11 mouse cellular contexts compared by ENCODE assay signal in genomic region chr7:109269046-109269445, GRCm38 (mm10).
DNase-seq lines count a peak whose midpoint lies in the region; ATAC-seq and TF ChIP-seq lines count a peak whose summit lies in the region.
"Had no signal": no experiment of that assay in that cellular context is flagged by ENCODE, and none has a peak within 500 bp of the region (broad histone marks: within the 10 kb centered on the region; RNA-seq: fewer than 3 reads in every experiment).

No protein-coding gene starts in this region.

- H3K27me3 ChIP-seq in forebrain, embryonic 11.5 days (ENCODE audit: control insufficient read depth, insufficient read depth, low read length), result no peaks in the 10 kb centered on the region; the same call in none of the 2 replicates
- no peaks in the 10 kb centered on the region for H3K27me3 ChIP-seq in forebrain, postnatal 0 days (ENCODE audit: insufficient read depth, low read length)
- H3K27me3 ChIP-seq in midbrain, embryonic 10.5 days (ENCODE audit: low read depth, poor library complexity, severe bottlenecking), result no peaks in the 10 kb centered on the region
- no peaks in the 10 kb centered on the region for H3K27me3 ChIP-seq in midbrain, embryonic 11.5 days (ENCODE audit: control insufficient read depth, insufficient read depth, low read length)

- H3K4me3 ChIP-seq in forebrain, embryonic 11.5 days (ENCODE audit: low read depth, low read length), result no peak overlapping the region
- H3K4me3 ChIP-seq in forebrain, postnatal 0 days (ENCODE audit: low read depth, low read length), result no peak overlapping the region
- no peak overlapping the region for H3K4me3 ChIP-seq in midbrain, embryonic 10.5 days
- H3K4me3 ChIP-seq in midbrain, embryonic 11.5 days (ENCODE audit: low read depth, low read length), result no peak overlapping the region
- H3K4me3 ChIP-seq: heart, embryonic 13.5 days had no signal

- DNase-seq in forebrain, embryonic 11.5 days (ENCODE audit: low spot score), result peak; percentile 41
- no peak for DNase-seq in forebrain, postnatal 0 days
- DNase-seq in midbrain, embryonic 10.5 days (ENCODE audit: low spot score), result no peak
- DNase-seq in midbrain, embryonic 11.5 days (ENCODE audit: low spot score, missing footprints), result no peak
- peak; percentile 38 to 59 for DNase-seq in cerebellum, postnatal 25 days
- peak; percentile 52 to 66 for DNase-seq in kidney, postnatal 25 days
- no peak for DNase-seq in spleen, adult 18-20 months
- DNase-seq in urinary bladder, postnatal 36 days (ENCODE audit: low spot score in 2 of 2), result no peak
- DNase-seq: liver had no signal

- no peaks in the 10 kb centered on the region for H3K9me3 ChIP-seq in forebrain, embryonic 11.5 days (ENCODE audit: control insufficient read depth, low read length)
- no peaks in the 10 kb centered on the region for H3K9me3 ChIP-seq in forebrain, postnatal 0 days (ENCODE audit: low read length)
- H3K9me3 ChIP-seq in midbrain, embryonic 10.5 days (replicated peaks), result no peaks in the 10 kb centered on the region
- no peaks in the 10 kb centered on the region for H3K9me3 ChIP-seq in midbrain, embryonic 11.5 days (ENCODE audit: control insufficient read depth, low read length)
- H3K9me3 ChIP-seq: heart, embryonic 13.5 days had no signal

- H3K36me3 ChIP-seq in forebrain, embryonic 11.5 days (ENCODE audit: control insufficient read depth, insufficient read depth, low read length), result no peaks in the 10 kb centered on the region
- H3K36me3 ChIP-seq in forebrain, postnatal 0 days (ENCODE audit: insufficient read depth), result no peaks in the 10 kb centered on the region
- H3K36me3 ChIP-seq in midbrain, embryonic 10.5 days, result no peaks in the 10 kb centered on the region
- no peaks in the 10 kb centered on the region for H3K36me3 ChIP-seq in midbrain, embryonic 11.5 days (ENCODE audit: control insufficient read depth, insufficient read depth, low read length)
- H3K36me3 ChIP-seq: heart, embryonic 13.5 days had no signal

- H3K9ac ChIP-seq in forebrain, embryonic 11.5 days (ENCODE audit: low read length), result no peak overlapping the region
- no peak overlapping the region for H3K9ac ChIP-seq in forebrain, postnatal 0 days
- H3K9ac ChIP-seq in midbrain, embryonic 11.5 days (ENCODE audit: low read length), result no peak overlapping the region
- H3K9ac ChIP-seq: heart, embryonic 13.5 days had no signal

- H3K4me1 ChIP-seq in forebrain, embryonic 11.5 days (replicated peaks; ENCODE audit: control insufficient read depth, insufficient read depth, low read length), result no peaks in the 10 kb centered on the region; the same call in 1 of the 2 replicates
- H3K4me1 ChIP-seq in forebrain, postnatal 0 days (ENCODE audit: insufficient read depth), result no peaks in the 10 kb centered on the region
- peaks cover 6% of the 10 kb centered on the region; the same call in 1 of the 2 replicates for H3K4me1 ChIP-seq in midbrain, embryonic 10.5 days
- no peaks in the 10 kb centered on the region for H3K4me1 ChIP-seq in midbrain, embryonic 11.5 days (ENCODE audit: control insufficient read depth, insufficient read depth, low read length)
- H3K4me1 ChIP-seq: heart, embryonic 13.5 days had no signal

- ATAC-seq in forebrain, embryonic 11.5 days (replicated peaks; ENCODE audit: low FRiP score), result no peak
- no peak; the same call in 1 of the 2 replicates for ATAC-seq in forebrain, postnatal 0 days
- no peak for ATAC-seq in midbrain, embryonic 11.5 days (ENCODE audit: low FRiP score)

- no peak overlapping the region for H3K27ac ChIP-seq in forebrain, embryonic 11.5 days (ENCODE audit: low read depth, low read length)
- no peak overlapping the region for H3K27ac ChIP-seq in forebrain, postnatal 0 days (ENCODE audit: low read depth, low read length)
- H3K27ac ChIP-seq in midbrain, embryonic 10.5 days (replicated peaks), result 0 out of 2 replicates have a peak overlapping the region, but pooled peaks have one; percentile 9
- no peak overlapping the region for H3K27ac ChIP-seq in midbrain, embryonic 11.5 days (ENCODE audit: low read depth, low read length)
- H3K27ac ChIP-seq: heart, embryonic 13.5 days; macrophage had no signal

- no peak for TF ChIP-seq CTCF in forebrain, postnatal 0 days (IDR thresholded peaks at IDR 0.05; ENCODE audit: low read depth)

- whole genome bisulfite sequencing in forebrain, embryonic 11.5 days, result 73% methylated on average over 4 of the region's 4 CpGs
- WGBS in forebrain, postnatal 0 days, result 8% methylated on average over 4 of the region's 4 CpGs
- WGBS in midbrain, embryonic 10.5 days, result 88% methylated on average over 4 of the region's 4 CpGs
- WGBS in midbrain, embryonic 11.5 days, result 88% methylated on average over 4 of the region's 4 CpGs

- H3K4me2 ChIP-seq in forebrain, embryonic 11.5 days (ENCODE audit: low read depth, low read length, severe bottlenecking), result no peak overlapping the region
- no peak overlapping the region for H3K4me2 ChIP-seq in forebrain, postnatal 0 days (ENCODE audit: low read depth)
- H3K4me2 ChIP-seq in midbrain, embryonic 11.5 days, result no peak overlapping the region
- H3K4me2 ChIP-seq: heart, embryonic 13.5 days had no signal

Comparison
In these comparisons a context has a peak if more than half of its experiments do, and no peak if none do; other contexts are left out.
1. DNase-seq: peak in forebrain, embryonic 11.5 days (single experiment), cerebellum, postnatal 25 days (2 of 2) and kidney, postnatal 25 days (2 of 2); none in forebrain, postnatal 0 days (single experiment), midbrain, embryonic 10.5 days (single experiment), midbrain, embryonic 11.5 days (single experiment), spleen, adult 18-20 months (0 of 2) and urinary bladder, postnatal 36 days (0 of 2).